Mouse (Mus musculus) embryonic fibroblast, embryonic 13.5 days (primary cell): Measurements from ENCODE around the gene Gm17651. TPM values are rescaled to one million over a fixed set of nuclear protein-coding genes. Genes with fewer than 3 reads are reported as not detected.

Experiments
- H3K27ac ChIP-seq: 2 replicates; pipeline ENCODE4 v1.5.1; 2012; ENCODE audit warnings: low read length, control low read depth, inconsistent platforms; ENCODE audit not compliant: insufficient read depth
- H3K4me1 ChIP-seq: 2 replicates; pipeline ENCODE4 v1.6.1; 2011; ENCODE audit warnings: low read length; ENCODE audit not compliant: control insufficient read depth, insufficient read depth
- H3K4me3 ChIP-seq: 2 replicates; pipeline ENCODE4 v1.5.1; 2011; ENCODE audit warnings: mild to moderate bottlenecking, control low read depth, low read length; ENCODE audit not compliant: insufficient read depth
- CTCF ChIP-seq: IDR thresholded peaks from 2 replicates; pipeline ENCODE4 v1.5.1; 2011; ENCODE audit warnings: mild to moderate bottlenecking, control low read depth, low read length, moderate library complexity, borderline replicate concordance; ENCODE audit not compliant: insufficient read depth
- POLR2A ChIP-seq: IDR thresholded peaks from 2 replicates; pipeline ENCODE4 v1.6.1; 2011; ENCODE audit warnings: low read depth, mild to moderate bottlenecking, control low read depth, low read length, moderate library complexity
- polyA plus RNA-seq: library from polyadenylated mRNA; stranded (reverse); fragments of >200 nt; gene quantifications from 2 replicates; pipeline ENCODE4 v1.2.4, GENCODE M21; 2011; ENCODE audit warnings: low read depth; ENCODE audit not compliant: missing spikeins, insufficient read length

Gm17651 gene
- polyA plus RNA-seq, 1 experiment: not detected

GRCm38 (mm10) chr3:97658426-97659193, 15.9 kb downstream of the Gm17651 start:
- TF ChIP-seq POLR2A (peak; percentile 26), CTCF (no peak)
- Histone ChIP-seq H3K4me3 (peak overlapping the region; percentile 62), H3K27ac (peak overlapping the region; percentile 60; the same call in 1 of the 2 replicates), H3K4me1 (no peaks in the 10 kb centered on the region; the same call in 1 of the 2 replicates)

GRCm38 (mm10) chr3:97657655-97658411, 16.7 kb downstream of the Gm17651 start, which contains the start of gene Prkab2:
Gene Prkab2 (plus strand): TSS chr3:97658193.
- Histone ChIP-seq H3K4me3 (peak within 1 kb of the TSS; percentile 63), H3K27ac (peak within 1 kb of the TSS; percentile 60; the same call in 1 of the 2 replicates), H3K4me1 (no peaks in the 10 kb centered on the region; the same call in 1 of the 2 replicates)
- TF ChIP-seq POLR2A: peak; percentile 88
- no peak for TF ChIP-seq CTCF

- H3K4me3 ChIP-seq: no peak overlapping the region
- TF ChIP-seq POLR2A: no peak
- TF ChIP-seq CTCF: peak; percentile 52; the same call in 1 of the 2 replicates
- H3K4me1 ChIP-seq: no peaks in the 10 kb centered on the region; the same call in 1 of the 2 replicates
- no peak overlapping the region for H3K27ac ChIP-seq
These were observed 19.6 kb downstream of the Gm17651 start for GRCm38 (mm10) chr3:97654901-97655300.

- Histone ChIP-seq H3K27ac (no peak overlapping the region), H3K4me1 (no peaks in the 10 kb centered on the region), H3K4me3 (no peak overlapping the region)
- TF ChIP-seq POLR2A (no peak), CTCF (no peak)
These were observed 20.7 kb downstream of the Gm17651 start for GRCm38 (mm10) chr3:97653781-97654180.

GRCm38 (mm10) chr3:97651604-97652003, 22.9 kb downstream of the Gm17651 start:
- Histone ChIP-seq H3K4me3 (no peak overlapping the region), H3K27ac (no peak overlapping the region), H3K4me1 (no peaks in the 10 kb centered on the region)
- no peak for TF ChIP-seq CTCF

- no peaks in the 10 kb centered on the region for H3K4me1 ChIP-seq
- H3K4me3 ChIP-seq: no peak overlapping the region
- TF ChIP-seq POLR2A (no peak), CTCF (no peak)
- no peak overlapping the region for H3K27ac ChIP-seq
These were observed 25.0 kb downstream of the Gm17651 start for GRCm38 (mm10) chr3:97649469-97649868.

GRCm38 (mm10) chr3:97649022-97649421, 25.5 kb downstream of the Gm17651 start:
- TF ChIP-seq POLR2A (no peak), CTCF (no peak)
- no peaks in the 10 kb centered on the region for H3K4me1 ChIP-seq
- H3K27ac ChIP-seq: no peak overlapping the region
- H3K4me3 ChIP-seq: no peak overlapping the region

- H3K27ac ChIP-seq: no peak overlapping the region
- TF ChIP-seq POLR2A (no peak), CTCF (no peak)
- H3K4me1 ChIP-seq: no peaks in the 10 kb centered on the region
- H3K4me3 ChIP-seq: no peak overlapping the region
These were observed 26.0 kb downstream of the Gm17651 start for GRCm38 (mm10) chr3:97648518-97648917.

- no peaks in the 10 kb centered on the region for H3K4me1 ChIP-seq
- H3K27ac ChIP-seq: no peak overlapping the region
- TF ChIP-seq POLR2A: no peak
- no peak for TF ChIP-seq CTCF
- H3K4me3 ChIP-seq: no peak overlapping the region
These were observed 32.5 kb downstream of the Gm17651 start for GRCm38 (mm10) chr3:97642001-97642400.

GRCm38 (mm10) chr3:97641396-97641795, 33.1 kb downstream of the Gm17651 start:
- H3K4me1 ChIP-seq: no peaks in the 10 kb centered on the region
- TF ChIP-seq CTCF (no peak), POLR2A (no peak)
- no peak overlapping the region for H3K4me3 ChIP-seq
- H3K27ac ChIP-seq: no peak overlapping the region
